Mouse (Mus musculus): ENCODE measurements around the gene Klhl29. TPM values are rescaled to one million over a fixed set of nuclear protein-coding genes. Genes with fewer than 3 reads are reported as not detected.
"Not testable (repeated sequence)": the region's sequence is repeated elsewhere in the genome, so short reads cannot be mapped to it uniquely, and the experiment has no call there.

The Klhl29 gene
- total RNA-seq, 2 experiments from 2014 or later: 39.0 to 44.3 TPM

DNA sequence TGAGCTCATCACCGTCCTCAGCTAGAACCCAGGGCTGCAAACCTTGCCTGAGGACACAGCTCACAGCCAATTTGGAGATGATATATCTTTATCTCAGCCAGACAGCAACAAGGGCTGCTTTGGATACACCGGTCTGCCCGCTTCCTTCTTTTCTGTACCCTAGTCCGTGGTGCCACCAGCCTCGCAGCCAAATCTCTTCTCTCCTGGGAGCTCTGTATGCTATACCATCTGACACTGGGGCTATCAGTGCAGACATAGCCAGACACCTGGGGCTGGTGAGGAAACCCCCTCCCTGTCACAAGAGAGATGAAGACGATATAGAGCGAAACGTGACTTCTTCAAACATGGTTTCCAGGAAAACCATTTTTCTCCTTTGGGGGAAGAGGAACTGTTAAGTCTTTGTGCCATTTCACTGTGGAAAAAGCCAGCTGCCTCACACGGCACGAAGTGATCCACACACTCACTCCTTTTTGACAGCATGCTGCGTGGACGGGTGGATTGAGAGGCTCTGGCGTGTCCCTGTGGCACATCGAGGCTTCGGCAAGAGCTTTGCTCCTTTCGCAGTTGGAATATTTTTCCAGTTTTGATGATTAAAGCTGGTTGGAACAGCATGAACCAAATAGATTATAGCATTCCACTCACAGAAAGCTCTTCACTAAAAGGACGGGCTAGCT lies 11.4 kb downstream of the Klhl29 start:
- intact Hi-C loops (cut with DNase I): no loop called here
- DNase-seq (ENCODE audit: low spot score in 2 of 2): peak in 1 of 2 experiments; percentile 53

- intact Hi-C loops (cut with DNase I): no loop called here
- DNase-seq (ENCODE audit: low spot score in 2 of 2): peak in 1 of 2 experiments; percentile 74
Observed at GRCm38 (mm10) chr12:5359065-5359464, 16.4 kb downstream of the Klhl29 start.

DNA sequence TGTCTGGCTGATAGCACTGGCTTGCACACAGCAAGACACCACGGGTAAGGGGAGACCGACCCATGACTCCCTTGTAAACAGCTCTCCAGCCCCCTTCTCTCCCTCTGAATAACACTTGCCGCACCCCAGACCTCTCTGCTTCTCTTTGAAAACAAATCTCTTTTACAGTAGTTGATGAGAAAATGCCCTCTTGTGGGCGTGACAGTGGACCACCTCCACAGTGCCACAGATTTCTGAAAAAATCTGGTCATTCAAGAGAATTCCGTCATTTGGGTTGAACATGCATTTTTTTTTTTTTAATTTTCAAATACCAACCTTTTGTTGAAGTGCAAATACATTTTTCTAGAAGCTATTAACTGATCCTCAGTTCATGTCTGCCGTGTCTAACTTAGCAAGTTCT lies 17.0 kb downstream of the Klhl29 start:
- no peak for DNase-seq (ENCODE audit: low spot score in 2 of 2)
- intact Hi-C loops (cut with DNase I): no loop called here

DNA sequence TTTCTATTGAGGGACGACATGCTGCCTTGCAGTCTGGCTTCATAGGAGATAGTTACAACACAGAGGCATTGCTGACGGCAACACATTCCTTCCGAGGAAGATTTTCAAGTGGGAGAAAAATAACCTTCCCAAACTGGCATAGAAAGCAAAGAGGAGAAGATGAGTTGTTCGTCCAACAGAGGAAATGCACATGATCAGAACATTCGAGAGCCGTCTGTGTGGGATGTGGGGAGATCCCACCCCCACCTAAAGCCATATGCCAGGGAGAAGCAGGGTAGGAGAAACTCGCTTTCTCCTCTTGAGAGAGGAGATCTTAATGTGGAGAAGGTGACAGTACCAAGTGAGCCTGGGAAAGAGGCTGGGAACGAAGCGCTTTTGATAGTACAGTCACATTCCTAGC lies 22.1 kb downstream of the Klhl29 start:
- intact Hi-C loops (cut with DNase I): no loop called here
- peak in 1 of 2 experiments; percentile 54 for DNase-seq (ENCODE audit: low spot score in 2 of 2)

DNA sequence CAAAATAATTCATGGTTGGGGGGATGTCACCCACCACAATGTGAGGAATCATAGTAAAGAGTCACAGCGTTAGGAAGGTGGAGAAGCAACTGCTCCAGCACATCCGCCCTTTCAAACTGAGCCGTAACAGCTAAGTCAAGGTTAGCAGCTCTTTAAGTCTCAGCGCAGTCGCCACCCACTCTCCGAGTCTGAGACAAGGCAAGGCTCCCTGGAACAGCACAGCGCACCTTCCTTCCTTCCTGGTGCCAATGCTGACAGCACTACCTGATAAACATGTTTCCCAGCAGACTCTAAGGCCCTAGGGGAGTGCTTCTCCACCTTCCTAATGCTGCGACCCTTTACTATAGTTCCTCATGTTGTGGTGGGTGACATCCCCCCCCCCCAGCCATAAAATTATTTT lies 22.7 kb downstream of the Klhl29 start:
- intact Hi-C loops (cut with DNase I): no loop called here
- DNase-seq (ENCODE audit: low spot score in 2 of 2): no peak

GRCm38 (mm10) chr12:5350491-5351285 lies 24.8 kb downstream of the Klhl29 start:
- DNase-seq (ENCODE audit: low spot score in 2 of 2): no peak
- intact Hi-C loops (cut with DNase I): no loop called here

DNA sequence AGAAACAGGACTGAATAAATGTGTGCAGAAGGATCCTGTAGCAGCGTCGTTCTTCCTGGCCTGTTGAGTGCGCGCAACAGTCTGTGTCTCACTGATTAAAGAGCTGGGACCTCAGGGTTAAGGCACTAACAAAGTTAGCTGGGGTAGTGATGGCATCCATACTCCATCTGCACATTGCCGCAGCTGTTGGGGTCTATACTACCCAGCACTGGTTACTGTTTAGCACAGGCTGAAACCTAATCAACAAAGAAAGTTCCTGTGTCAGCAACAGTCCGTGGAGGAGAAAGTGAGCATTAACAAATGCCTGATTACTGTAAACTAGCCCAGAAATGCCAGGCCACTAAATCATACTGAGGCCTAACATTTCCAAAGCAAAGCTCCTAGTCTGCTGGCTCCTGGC lies 30.4 kb downstream of the Klhl29 start:
- intact Hi-C loops (cut with DNase I): no loop called here
- DNase-seq (ENCODE audit: low spot score in 2 of 2): no peak

DNA sequence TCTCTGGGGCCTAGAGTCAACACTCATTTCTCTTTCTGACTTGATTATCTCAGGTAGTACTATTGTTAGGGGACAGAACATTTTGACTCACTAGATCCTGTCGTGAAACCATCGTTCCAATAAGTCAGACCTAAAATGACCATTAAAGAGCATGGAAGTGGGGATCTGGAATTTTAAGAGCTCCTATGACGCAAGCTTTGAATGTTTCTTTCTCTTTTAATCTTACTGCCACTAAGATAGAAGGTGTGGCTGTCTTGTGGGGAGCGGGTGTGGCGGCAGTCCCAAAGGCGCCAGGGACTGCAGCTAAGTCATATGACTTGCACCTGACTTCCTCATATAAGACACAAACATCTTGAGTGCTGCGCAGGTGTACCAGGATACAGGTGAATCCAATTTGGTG lies 31.0 kb downstream of the Klhl29 start:
- DNase-seq (ENCODE audit: low spot score in 2 of 2); intact Hi-C loops (cut with DNase I): not testable (repeated sequence)

DNA sequence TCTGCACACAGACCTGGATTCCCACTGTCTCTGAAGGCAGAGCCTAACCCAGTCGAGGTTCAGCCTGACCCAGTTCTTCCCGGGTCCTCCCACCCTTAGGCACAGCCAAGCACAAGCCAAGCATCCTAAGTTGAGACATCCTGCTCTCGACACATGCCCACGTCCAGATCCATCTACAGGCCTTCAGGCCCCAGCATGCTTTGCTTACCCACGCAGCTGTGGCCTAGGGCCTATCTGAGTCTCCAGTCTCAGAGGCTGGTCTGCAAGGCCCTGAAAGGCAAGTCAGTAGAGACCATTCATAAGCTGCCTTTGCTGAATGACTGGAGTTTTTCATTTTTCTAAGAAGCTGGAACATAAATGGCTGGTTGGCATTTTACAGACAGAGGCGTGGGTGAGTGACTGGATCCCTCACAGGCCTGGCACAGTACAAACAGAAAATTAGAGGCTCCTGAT lies 35.3 kb downstream of the Klhl29 start:
- intact Hi-C loops (cut with DNase I): no loop called here
- no peak for DNase-seq (ENCODE audit: low spot score in 2 of 2)

- intact Hi-C loops (cut with DNase I): no loop called here
- DNase-seq (ENCODE audit: low spot score in 2 of 2): no peak
Observed at GRCm38 (mm10) chr12:5336927-5337712, 38.4 kb downstream of the Klhl29 start.

GRCm38 (mm10) chr12:5336331-5336730 lies 39.2 kb downstream of the Klhl29 start:
- no peak for DNase-seq (ENCODE audit: low spot score in 2 of 2)
- intact Hi-C loops (cut with DNase I): no loop called here

GRCm38 (mm10) chr12:5334956-5335355 lies 40.5 kb downstream of the Klhl29 start:
- intact Hi-C loops (cut with DNase I): no loop called here
- no peak for DNase-seq (ENCODE audit: low spot score in 2 of 2)

GRCm38 (mm10) chr12:5334175-5334574 lies 41.3 kb downstream of the Klhl29 start:
- peak; percentile 28 to 52 for DNase-seq (ENCODE audit: low spot score in 2 of 2)
- intact Hi-C loops (cut with DNase I): no loop called here

DNA sequence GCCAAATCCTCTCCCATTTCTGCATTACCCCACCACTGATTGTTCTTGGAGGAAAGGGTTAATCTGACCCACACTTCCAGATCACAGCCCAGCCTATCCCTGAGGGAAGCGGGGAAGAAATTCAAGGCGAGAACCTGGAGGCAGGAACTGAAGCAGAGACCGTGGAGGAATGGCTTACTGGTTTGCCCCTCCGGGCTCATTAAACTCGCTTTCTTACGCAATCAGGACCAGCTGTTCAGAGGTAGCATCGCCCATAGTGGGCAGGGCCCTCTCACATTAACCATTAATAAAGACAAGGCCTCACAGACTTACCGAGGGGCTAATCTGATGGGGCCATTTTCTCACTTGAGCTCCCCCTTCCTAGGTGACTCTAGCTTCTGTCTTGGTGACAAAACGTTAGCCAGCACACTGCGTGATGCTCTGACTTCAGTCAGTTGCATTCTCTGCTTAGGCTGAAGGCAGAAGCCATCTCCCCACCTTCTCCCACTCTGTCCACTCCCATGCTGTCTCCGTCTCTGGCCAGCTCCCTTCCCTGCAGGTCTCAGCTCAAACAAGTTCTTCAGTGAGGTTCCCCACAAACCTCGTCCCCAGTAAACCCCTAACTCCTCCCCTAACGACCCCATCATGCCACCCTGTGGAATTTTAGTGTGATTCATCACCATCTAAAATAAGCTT lies 43.5 kb downstream of the Klhl29 start:
- intact Hi-C loops (cut with DNase I): no loop called here
- DNase-seq (ENCODE audit: low spot score in 2 of 2): no peak

GRCm38 (mm10) chr12:5330496-5331070 lies 44.9 kb downstream of the Klhl29 start:
- intact Hi-C loops (cut with DNase I): no loop called here
- DNase-seq (ENCODE audit: low spot score in 2 of 2): no peak

DNA sequence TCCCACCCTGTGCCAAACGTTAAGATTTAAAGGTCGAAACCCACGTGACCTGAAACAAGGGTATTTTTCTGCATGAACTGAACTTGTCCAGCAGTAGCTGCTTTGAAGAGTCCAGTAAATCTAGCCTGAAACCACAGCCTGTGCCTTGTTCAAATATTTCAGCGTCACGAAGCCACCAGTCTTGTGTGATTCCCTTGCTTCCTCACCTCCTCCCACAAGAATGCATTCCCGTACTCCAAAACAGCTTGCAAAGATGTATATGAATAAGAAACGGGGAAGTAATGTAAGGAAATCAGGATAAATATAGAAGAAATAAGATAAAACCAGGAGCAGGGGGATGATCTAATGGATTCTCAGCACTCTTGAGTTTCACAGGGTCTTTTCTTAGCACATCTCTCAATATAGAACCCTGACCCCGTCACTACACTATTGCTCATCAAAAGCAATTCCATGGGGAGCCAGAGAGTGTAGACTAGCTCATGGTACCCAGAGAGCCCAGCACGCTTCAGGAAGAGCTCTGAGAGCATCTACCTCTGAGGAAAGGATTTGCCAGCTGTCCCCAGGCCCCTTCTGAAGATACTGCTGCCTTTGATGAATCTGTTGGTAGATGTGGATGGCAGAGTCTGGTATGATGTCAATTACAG lies 52.9 kb downstream of the Klhl29 start:
- intact Hi-C loops (cut with DNase I): no loop called here
- DNase-seq (ENCODE audit: low spot score in 2 of 2): no peak

- intact Hi-C loops (cut with DNase I): no loop called here
- DNase-seq (ENCODE audit: low spot score in 2 of 2): no peak
Observed at GRCm38 (mm10) chr12:5321017-5321416, 54.5 kb downstream of the Klhl29 start.

GRCm38 (mm10) chr12:5319359-5319973 lies 56.0 kb downstream of the Klhl29 start:
- intact Hi-C loops (cut with DNase I): no loop called here
- no peak for DNase-seq (ENCODE audit: low spot score in 2 of 2)

All from left cerebral cortex, postnatal 14 days (tissue).